8 mouse cellular contexts compared by ENCODE assay signal in the genomic region with DNA sequence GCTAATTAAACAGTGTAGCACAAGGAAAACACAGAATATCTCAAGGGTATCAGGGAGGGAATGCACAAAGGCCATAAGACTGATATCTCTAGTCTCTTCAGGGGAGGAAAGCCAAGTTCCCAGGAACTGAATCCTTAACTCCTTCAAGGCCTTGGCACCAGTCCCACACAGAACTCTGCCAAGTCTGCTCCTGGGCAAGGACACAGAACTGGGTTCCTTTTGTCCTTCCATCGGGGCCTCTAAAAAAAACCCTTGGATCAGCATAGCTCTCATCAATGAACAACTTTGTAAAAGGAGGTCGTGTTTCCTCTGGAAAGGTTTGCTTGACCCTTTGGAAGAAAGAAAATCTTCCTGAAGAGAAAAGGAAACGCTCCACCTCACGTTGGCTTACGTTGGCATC.
DNase-seq lines count a peak whose midpoint lies in the region.

No protein-coding gene starts in this region.

- peak; percentile 80 to 84 for DNase-seq in cerebellum, postnatal 14 days
- no peak for DNase-seq in cerebellum, adult 11 months
- DNase-seq in layer of hippocampus, postnatal 10 days (ENCODE audit: low spot score in 2 of 2): peak; percentile 39 to 41
- no peak for DNase-seq in layer of hippocampus, adult 18-20 months (ENCODE audit: low spot score in 2 of 2)
- DNase-seq in frontal cortex, postnatal 14 days (ENCODE audit: low spot score in 2 of 2): peak; percentile 9 to 16
- DNase-seq in lung, postnatal 36 days: peak; percentile 49
- no peak for DNase-seq in embryo, embryonic 9.5 days (ENCODE audit: extremely low spot score)
- no peak for DNase-seq in liver

Comparison
In these comparisons a context has a peak if more than half of its experiments do, and no peak if none do; other contexts are left out.
1. DNase-seq: peak in cerebellum, postnatal 14 days (2 of 2), layer of hippocampus, postnatal 10 days (2 of 2), frontal cortex, postnatal 14 days (2 of 2) and lung, postnatal 36 days (single experiment); none in cerebellum, adult 11 months (single experiment), layer of hippocampus, adult 18-20 months (0 of 2), embryo, embryonic 9.5 days (single experiment) and liver (single experiment).